Mouse (Mus musculus) lung, postnatal 36 days (tissue): Measurements from ENCODE around the gene Zeb2.

Experiments used
- DNase-seq: peaks from one replicate; pipeline ENCODE4 v3.0.0; 2022; ENCODE audit warnings: mixed read lengths

The Zeb2 gene

DNA sequence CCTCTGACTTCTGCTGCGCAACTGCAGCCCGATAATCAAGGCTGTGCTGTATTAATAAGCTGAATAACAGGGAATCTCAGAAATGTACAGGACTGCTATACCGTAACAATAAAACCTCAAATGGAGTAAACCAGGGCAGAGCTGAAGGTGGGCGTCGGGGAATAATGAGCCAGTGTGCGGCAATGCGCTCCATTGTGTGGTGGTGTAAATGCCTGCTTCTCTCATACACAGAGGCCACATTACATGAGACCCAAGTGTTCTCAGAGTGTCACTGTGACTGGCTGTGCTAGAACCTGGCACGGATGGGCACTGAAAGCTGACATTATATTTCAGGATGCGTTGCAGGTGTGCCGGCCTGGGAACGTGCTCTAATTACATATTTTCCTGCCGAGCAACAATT is 58.2 kb downstream of the Zeb2 start:
- no peak for DNase-seq

- DNase-seq: no peak
These were observed 59.0 kb downstream of the Zeb2 start for GRCm38 (mm10) chr2:45058183-45058582.

- no peak for DNase-seq
These were observed 60.2 kb downstream of the Zeb2 start for GRCm38 (mm10) chr2:45056856-45057562.

DNA sequence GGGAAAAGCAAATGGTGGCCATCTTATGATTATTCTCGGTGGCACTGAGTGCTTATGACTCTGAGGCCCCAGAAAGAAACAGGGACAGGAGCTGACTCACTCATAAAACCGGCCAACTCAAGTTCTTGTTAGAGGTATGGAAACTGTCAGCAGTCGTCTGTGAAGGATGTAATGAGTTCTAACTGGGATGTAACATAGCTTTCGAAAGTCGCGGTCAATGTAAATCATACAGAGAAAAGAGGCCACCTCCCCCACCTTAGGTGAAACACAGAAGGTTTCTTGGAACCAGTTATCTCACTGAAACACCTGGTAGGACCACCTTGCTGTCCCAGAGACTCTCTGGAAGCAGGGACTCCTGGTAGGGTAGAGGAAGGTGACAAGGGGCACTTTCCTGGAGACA is 61.3 kb downstream of the Zeb2 start:
- no peak for DNase-seq

DNA sequence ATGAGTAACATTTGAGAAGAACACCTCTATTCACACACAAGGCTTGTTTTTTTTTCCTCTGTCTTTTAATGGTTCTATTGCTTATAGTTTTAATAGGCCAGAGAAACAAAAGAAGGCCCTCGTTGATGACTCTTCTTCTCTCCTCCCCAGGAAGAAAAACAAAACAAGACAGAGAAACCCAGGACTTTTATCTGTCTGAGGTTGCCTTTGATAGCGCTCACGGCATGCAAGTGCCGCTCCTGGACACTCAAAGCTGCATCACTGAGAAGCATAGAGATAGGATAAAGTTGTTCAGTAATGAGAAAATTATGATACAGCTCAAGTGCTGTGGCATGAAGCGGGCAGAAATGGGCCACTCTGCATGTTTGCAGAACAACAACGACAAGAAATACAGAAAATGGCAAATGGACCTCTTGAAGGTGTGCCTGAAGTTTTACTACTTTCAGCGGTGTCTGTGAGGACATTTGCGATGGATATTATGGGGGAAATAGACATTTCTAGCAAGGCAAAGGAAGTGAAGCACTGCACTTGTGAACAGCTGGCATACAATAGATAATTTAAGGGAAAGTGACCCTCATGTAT is 62.1 kb downstream of the Zeb2 start:
- DNase-seq: no peak

- DNase-seq: no peak
These were observed 62.8 kb downstream of the Zeb2 start for GRCm38 (mm10) chr2:45054070-45055025.

- no peak for DNase-seq
These were observed 64.6 kb downstream of the Zeb2 start for GRCm38 (mm10) chr2:45052587-45052986.

DNA sequence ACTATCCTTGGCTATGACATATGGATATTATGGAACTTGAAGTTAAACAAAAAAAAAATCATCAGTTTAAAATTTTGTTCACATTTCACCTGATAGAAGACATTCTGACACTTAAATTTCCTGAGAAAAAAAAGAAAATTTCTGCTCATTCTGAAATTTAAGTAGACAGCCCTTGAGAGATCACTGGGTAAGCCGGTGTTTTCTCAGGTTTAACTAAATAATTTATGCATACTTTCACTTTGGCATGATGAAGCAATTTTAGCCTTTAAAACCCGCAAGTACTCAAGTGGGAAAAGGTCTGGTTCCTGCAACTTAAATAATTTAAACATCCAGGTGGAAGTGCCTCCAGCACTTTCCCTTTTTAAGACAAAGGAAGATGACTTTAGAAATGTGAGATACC is 65.9 kb downstream of the Zeb2 start:
- DNase-seq: no peak

GRCm38 (mm10) chr2:45049923-45050322 is 67.3 kb downstream of the Zeb2 start:
- peak; percentile 27 for DNase-seq

DNA sequence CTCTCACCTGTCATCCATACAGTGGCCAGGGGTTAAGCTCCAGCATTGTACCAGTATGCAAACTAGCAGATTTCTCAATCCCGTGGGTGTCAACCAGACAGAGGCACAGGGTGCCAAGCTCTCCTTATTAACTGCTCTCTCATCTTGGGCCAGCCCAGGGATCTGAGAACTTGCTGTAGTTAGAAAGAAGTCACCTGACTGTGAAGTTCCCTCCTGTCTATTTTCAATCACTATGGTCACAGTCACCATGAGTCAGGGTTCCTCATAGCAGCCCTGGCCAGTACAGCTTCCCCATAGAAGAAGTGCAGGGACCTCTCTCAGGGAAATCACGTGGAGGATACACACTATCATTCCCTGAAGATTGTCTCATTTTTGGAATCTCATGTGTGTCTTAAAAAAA is 67.9 kb downstream of the Zeb2 start:
- DNase-seq: peak; percentile 67

DNA sequence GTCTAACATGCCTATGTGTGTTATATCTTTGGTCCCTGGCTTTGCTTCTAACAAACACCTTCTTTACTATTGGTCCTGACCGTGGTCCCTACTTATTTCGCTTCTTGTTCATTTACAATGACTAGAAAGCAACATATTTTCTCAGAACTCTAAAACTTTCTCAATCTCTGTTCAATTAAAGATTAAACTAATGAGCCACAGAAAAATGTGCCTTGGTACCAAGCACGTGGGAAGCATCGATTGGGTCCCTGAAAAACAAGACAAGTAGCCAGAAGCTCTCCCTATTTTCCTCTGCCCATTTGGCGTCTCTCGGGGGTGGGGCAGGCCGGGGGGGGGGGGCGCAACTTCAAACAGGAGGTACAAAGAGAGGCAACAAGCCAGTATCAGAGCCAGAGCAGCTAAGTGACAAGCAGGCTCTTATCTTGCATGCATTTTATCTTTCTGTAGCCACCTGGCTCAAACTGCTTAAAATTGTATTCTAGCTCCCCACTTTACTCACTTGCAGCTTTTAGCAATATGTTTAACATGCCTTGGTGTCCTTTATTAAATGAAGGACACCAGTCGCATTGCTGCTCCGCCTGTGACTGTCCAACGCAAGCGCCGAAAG is 76.4 kb downstream of the Zeb2 start:
- no peak for DNase-seq

DNA sequence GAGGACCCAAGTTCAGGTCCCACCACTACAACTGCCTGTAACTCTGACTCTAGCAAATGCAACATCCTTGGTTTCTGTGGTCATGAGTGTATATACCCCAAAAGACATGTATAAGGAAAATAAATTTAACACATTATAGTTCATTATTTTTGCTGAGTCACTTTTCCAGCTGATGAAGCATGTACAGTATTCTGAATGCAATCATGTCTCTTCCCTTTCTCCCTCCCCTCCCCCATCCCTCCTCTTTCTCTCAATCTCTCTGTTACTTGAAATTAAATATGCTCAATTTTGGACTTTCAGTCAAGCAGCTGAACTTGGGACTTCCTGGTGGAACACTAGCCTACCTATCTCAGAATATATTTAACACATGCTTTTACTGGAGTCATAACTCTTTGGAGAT is 77.7 kb downstream of the Zeb2 start:
- DNase-seq: no peak

- no peak for DNase-seq
These were observed 89.0 kb downstream of the Zeb2 start for GRCm38 (mm10) chr2:45028091-45028638.

DNA sequence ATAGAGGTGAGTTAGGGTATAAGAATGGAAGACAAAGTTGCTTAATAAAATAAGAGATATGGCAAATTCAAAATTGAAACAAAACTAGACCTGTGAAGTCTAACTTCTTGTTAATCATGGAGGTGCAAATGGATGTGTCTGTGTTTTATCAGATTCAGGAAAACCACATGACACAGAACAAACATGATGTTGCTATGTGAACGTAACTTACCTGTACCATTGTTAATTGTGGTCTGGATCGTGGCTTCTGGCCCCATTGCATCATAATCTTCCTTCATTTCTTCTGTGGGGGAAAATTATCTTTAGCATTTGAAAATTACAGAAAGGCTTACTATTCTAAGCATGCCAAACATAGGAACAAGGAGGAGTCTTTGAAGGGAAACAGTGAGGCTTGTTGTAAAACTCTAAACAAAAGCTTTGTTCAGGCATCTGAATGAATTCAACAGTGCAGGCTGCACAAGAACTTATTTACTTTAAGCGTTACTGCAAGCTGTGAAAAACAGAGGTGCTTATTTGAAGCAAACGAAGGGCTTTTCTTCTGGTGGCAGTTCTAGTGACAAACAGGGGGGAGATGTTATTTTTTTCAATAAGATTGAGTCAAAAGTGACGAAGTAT is 99.9 kb downstream of the Zeb2 start:
- no peak for DNase-seq

- DNase-seq: no peak
These were observed 103.9 kb downstream of the Zeb2 start for GRCm38 (mm10) chr2:45013325-45013724.

GRCm38 (mm10) chr2:45012676-45013075 is 104.5 kb downstream of the Zeb2 start:
- no peak for DNase-seq

DNA sequence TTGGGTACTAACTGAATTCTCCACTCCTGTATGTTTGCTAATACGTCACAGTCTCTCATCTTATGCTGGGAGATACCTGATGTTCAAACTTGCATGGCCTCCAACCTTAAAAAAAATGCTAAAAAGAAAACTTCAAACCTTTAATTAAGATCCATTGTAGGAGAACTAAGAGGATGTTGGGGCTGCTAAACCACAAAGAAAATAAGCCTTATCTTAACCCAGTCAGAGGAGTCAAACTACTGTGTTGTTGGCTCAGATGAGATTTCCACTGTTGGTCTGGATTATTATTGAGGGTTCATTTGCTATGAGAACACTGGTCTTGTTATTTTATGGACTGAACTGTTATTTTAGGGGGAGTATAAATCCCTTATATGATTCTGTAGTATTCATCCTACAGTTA is 106.5 kb downstream of the Zeb2 start:
- DNase-seq: no peak

GRCm38 (mm10) chr2:44999906-45000305 is 117.3 kb downstream of the Zeb2 start:
- DNase-seq: peak; percentile 70

DNA sequence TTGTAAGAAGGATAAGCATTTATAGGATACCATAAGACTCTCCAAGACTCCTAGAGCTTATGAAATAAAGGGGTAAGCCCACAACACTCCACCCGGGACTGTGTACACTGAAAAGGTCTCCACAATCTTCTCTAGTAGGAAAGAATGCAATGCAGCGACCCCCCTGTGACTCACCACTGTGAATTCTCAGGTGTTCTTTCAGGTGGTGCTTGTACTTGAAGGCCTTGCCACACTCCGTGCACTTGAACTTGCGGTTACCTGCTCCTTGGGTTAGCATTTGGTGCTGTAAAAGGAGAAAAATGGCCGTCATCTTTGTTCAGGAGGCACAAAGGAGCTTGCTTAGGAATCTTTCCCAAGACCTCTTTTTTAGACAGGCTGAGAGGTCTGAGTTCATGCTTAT is 118.5 kb downstream of the Zeb2 start:
- DNase-seq: no peak

- DNase-seq: no peak
These were observed 135.5 kb downstream of the Zeb2 start for GRCm38 (mm10) chr2:44981646-44982045.

DNA sequence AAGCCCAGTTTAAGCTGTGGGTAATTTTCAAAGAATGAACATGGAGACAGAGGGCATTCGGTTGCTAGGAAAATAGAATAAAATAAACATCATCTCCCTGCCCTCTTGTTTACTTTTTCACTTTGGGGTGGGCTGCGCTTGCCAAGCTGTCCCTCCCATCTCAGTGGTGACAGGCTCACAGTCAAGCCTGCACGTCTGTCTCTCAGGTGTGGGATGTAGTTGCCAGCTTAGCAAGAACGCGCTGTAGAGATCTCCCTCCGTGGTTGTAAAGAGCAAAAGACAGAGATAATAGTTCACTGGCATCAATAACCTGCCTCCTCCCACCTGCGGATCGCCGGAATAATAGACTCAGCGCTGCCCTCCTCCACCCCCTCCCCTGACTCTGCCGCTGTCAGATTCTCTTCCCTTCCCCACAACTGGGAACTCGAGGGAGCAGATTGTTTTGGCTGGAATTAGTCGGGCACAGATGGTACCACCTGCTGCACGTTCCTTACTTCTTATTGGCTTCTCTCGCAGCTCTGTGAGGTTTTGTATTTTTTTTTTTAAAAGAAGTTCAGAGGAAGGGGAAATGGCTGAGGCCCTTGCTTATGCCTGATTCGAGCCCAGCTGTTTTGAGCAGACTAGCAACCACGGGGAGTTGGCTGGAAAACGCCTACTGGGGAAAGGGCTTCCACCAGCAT is 138.0 kb downstream of the Zeb2 start:
- DNase-seq: no peak

DNA sequence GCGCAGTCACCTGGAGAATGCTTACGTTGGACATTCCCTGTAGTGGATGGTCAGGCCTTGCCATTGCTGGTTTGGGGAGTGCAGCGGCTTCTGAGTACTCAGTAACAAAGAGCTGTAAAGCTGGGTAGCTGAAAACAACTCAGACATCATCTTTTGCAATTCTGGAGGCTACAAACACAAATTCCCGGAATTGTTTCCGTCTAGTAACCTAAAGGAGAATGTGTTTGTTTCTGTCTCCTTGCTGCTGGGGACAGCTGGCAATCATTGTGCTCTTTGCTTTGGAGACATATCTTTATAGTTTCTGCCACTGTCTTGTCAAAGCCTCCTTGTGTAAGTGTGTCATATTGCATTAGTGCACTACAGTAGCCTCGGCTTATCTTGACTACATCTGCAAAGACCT is 139.2 kb downstream of the Zeb2 start:
- no peak for DNase-seq
